Mouse (Mus musculus): ENCODE results near the gene Acly.

DNA sequence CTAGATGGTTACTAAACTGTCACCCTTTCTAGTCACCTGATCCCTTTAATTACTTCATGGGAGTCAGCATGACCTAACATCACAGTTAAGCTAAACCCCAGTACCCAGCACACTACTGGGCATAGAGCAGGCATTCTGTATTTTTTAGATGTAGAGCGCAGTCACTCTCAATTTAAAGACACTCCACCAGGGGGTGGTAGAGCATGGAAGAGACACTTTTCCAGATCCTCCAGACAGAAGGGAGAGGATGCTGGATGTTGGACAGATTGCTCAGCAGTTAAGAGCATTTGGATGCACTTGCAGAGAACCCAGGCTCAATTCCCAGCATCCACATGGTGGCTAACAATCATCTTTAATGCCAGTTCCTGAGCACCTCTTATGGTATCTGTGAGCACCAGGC, 15.4 kb downstream of the Acly start:
- no peak for TF ChIP-seq POLR2A (IDR thresholded peaks at IDR 0.05; ENCODE audit: borderline replicate concordance, low read depth, low read length)
- TF ChIP-seq CTCF (IDR thresholded peaks at IDR 0.05; ENCODE audit: low read depth, low read length) = no peak
